Mouse (Mus musculus): ENCODE results near the gene Nfib. TPM values are rescaled to one million over a fixed set of nuclear protein-coding genes. Genes with fewer than 3 reads are reported as not detected.

The Nfib gene
- total and polyA plus RNA-seq, 3 experiments, result 0.16 TPM; not detected in 2

DNA sequence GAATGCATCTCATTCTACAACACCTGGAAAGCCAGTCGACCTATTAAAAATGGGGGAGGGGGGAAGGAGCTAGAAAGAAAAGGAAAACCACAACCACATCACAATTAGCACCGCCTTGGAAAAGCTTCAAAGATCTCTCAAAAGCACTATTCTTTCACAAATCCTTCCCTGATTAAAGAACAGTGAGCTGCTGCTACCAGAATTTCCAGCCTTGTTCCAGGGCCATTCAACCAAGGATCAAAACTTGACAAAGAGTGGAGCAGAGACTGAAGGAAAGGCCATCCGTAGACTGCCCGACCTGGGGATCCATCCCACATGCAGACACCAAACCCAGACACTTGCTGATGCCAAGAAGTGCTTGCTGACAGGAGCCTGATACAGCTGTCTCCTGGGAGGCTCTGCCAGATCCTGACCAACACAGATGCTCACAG is 345.5 kb downstream of the Nfib start:
- peaks cover 15% of the 10 kb centered on the region; the same call in 1 of the 2 replicates for H3K9me3 ChIP-seq (replicated peaks)
- H3K27me3 ChIP-seq (ENCODE audit: insufficient read depth, low read length), result no peaks in the 10 kb centered on the region
- H3K36me3 ChIP-seq (replicated peaks), result no peaks in the 10 kb centered on the region
- no peak for TF ChIP-seq GATA1 (IDR thresholded peaks at IDR 0.05; ENCODE audit: borderline replicate concordance, low read length)
- no peak for TF ChIP-seq CTCF (IDR thresholded peaks at IDR 0.05; ENCODE audit: low read depth, low read length)
- no peak for TF ChIP-seq POLR2AphosphoS5 (IDR thresholded peaks at IDR 0.05; ENCODE audit: insufficient replicate concordance, low read depth, low read length)
- no peak for TF ChIP-seq TAL1 (conservative IDR thresholded peaks at IDR 0.05; ENCODE audit: low read depth, low read length)
- no peak for TF ChIP-seq GATA2 (IDR thresholded peaks at IDR 0.05; ENCODE audit: borderline replicate concordance, low read depth, low read length)
- DNase-seq (ENCODE audit: low spot score) (no peak), ATAC-seq (ENCODE audit: extremely low read depth, insufficient number of reproducible peaks, low FRiP score, poor library complexity, severe bottlenecking) (no peak)
- no peaks in the 10 kb centered on the region for H3K4me1 ChIP-seq (ENCODE audit: insufficient read depth, low read depth, low read length)
- no peak overlapping the region for H3K4me3 ChIP-seq (ENCODE audit: low read depth, low read length)

DNA sequence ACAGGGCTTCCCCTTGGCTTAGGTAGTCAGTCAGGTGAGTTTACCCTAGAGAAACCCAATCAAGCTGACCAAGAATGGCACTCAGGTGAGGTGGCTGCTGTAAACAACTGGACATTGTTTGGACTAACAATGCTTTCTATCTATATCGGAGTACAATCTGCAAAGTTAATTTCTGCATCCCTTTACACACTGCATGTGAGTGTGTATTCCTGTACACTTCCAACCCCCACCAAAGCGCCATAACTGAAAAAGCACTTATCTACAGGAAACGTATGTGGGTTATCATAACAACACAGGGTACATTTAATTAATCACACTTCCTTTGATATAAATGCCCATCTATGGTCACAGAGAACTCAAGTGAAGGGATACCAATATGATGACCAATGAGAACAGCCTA is 346.4 kb downstream of the Nfib start:
- TF ChIP-seq GATA2 (IDR thresholded peaks at IDR 0.05; ENCODE audit: borderline replicate concordance, low read depth, low read length) (no peak), TAL1 (conservative IDR thresholded peaks at IDR 0.05; ENCODE audit: low read depth, low read length) (no peak), CTCF (IDR thresholded peaks at IDR 0.05; ENCODE audit: low read depth, low read length) (no peak), POLR2AphosphoS5 (IDR thresholded peaks at IDR 0.05; ENCODE audit: insufficient replicate concordance, low read depth, low read length) (no peak)
- H3K36me3 ChIP-seq (replicated peaks), result no peaks in the 10 kb centered on the region
- no peak for ATAC-seq (ENCODE audit: extremely low read depth, insufficient number of reproducible peaks, low FRiP score, poor library complexity, severe bottlenecking)

DNA sequence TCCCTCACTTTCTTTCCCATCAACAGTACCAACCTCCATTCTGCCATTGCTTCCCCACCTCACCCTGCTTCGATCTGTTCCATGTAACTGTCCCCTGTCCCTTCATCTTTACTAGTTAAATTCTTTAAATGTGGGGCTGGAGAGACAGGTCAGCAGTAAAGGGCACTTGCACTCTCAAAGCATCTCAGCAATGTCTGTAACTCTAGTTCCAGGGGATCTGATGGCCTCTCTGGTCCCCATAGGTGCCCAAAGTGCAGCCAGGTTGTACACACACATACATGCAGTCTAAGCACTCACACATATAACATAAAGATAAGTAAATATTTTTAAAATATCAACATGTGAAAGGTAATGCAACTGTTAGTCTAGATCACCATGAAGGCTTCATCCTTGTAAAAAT is 356.5 kb downstream of the Nfib start:
- ATAC-seq (ENCODE audit: extremely low read depth, insufficient number of reproducible peaks, low FRiP score, poor library complexity, severe bottlenecking) (no peak), DNase-seq (ENCODE audit: low spot score) (no peak)
- Histone ChIP-seq H3K4me1 (ENCODE audit: insufficient read depth, low read depth, low read length) (no peaks in the 10 kb centered on the region), H3K4me3 (ENCODE audit: low read depth, low read length) (no peak overlapping the region), H3K27me3 (ENCODE audit: insufficient read depth, low read length) (no peaks in the 10 kb centered on the region), H3K36me3 (replicated peaks) (no peaks in the 10 kb centered on the region), H3K9me3 (replicated peaks) (peaks cover 15% of the 10 kb centered on the region; the same call in 1 of the 2 replicates)
- TF ChIP-seq CTCF (IDR thresholded peaks at IDR 0.05; ENCODE audit: low read depth, low read length), result no peak
- no peak for TF ChIP-seq POLR2AphosphoS5 (IDR thresholded peaks at IDR 0.05; ENCODE audit: insufficient replicate concordance, low read depth, low read length)
- TF ChIP-seq TAL1 (conservative IDR thresholded peaks at IDR 0.05; ENCODE audit: low read depth, low read length), result no peak
- no peak for TF ChIP-seq GATA2 (IDR thresholded peaks at IDR 0.05; ENCODE audit: borderline replicate concordance, low read depth, low read length)
- no peak for TF ChIP-seq GATA1 (IDR thresholded peaks at IDR 0.05; ENCODE audit: borderline replicate concordance, low read length)

More for the DNA sequence above, 346.4 kb downstream of the Nfib start:
- Histone ChIP-seq H3K4me3 (ENCODE audit: low read depth, low read length) (no peak overlapping the region), H3K27me3 (ENCODE audit: insufficient read depth, low read length) (no peaks in the 10 kb centered on the region), H3K9me3 (replicated peaks) (peaks cover 13% of the 10 kb centered on the region; the same call in 1 of the 2 replicates), H3K4me1 (ENCODE audit: insufficient read depth, low read depth, low read length) (no peaks in the 10 kb centered on the region)
- no peak for DNase-seq (ENCODE audit: low spot score)

DNA sequence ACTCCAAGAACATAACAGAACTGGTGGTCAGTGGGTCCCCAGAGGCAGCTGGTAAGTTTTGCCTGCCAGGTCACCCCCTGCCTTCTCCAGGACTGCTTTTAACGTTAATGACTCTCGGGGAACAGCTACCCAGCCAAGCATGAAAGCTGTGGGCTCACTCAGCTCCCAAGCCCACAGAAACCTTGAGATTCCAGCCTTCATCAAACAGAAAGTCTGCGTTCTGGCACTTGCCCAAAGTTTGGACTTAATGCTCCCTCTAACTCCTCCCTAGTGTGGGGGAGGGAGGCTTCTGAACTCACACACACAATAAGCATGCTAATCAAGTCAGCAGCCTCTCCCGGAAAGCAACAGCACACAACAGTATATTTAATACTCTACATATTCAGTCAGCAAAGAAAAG is 360.8 kb downstream of the Nfib start:
- TF ChIP-seq POLR2AphosphoS5 (IDR thresholded peaks at IDR 0.05; ENCODE audit: insufficient replicate concordance, low read depth, low read length), result no peak
- no peak for TF ChIP-seq GATA1 (IDR thresholded peaks at IDR 0.05; ENCODE audit: borderline replicate concordance, low read length)
- TF ChIP-seq CTCF (IDR thresholded peaks at IDR 0.05; ENCODE audit: low read depth, low read length), result no peak
- TF ChIP-seq TAL1 (conservative IDR thresholded peaks at IDR 0.05; ENCODE audit: low read depth, low read length), result no peak
- no peak for TF ChIP-seq GATA2 (IDR thresholded peaks at IDR 0.05; ENCODE audit: borderline replicate concordance, low read depth, low read length)
- no peaks in the 10 kb centered on the region for H3K4me1 ChIP-seq (ENCODE audit: insufficient read depth, low read depth, low read length)
- H3K27me3 ChIP-seq (ENCODE audit: insufficient read depth, low read length), result no peaks in the 10 kb centered on the region
- no peak for DNase-seq (ENCODE audit: low spot score)
- no peak for ATAC-seq (ENCODE audit: extremely low read depth, insufficient number of reproducible peaks, low FRiP score, poor library complexity, severe bottlenecking)
- no peaks in the 10 kb centered on the region for H3K36me3 ChIP-seq (replicated peaks)
- H3K9me3 ChIP-seq (replicated peaks), result peaks cover 17% of the 10 kb centered on the region
- no peak overlapping the region for H3K4me3 ChIP-seq (ENCODE audit: low read depth, low read length)

DNA sequence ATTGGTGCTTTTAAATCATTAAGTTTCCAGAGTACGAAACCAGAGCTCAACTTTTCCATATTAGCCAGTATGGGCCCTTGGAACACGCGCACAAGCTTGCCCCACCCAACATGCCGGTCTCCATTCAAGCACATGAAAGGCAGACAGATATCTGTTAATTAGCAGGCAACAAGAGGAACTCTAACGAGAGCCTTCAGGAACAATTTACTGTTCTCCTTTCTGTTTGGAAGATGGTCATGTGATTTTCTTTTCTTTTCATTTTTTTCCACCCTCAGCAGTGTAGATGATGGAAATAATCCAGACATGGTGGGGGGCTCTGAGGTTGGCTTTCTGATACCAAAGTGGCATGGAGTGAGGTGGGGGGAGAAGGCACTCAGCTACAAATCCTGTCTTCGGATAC is 361.3 kb downstream of the Nfib start:
- DNase-seq (ENCODE audit: low spot score), result no peak
- ATAC-seq (ENCODE audit: extremely low read depth, insufficient number of reproducible peaks, low FRiP score, poor library complexity, severe bottlenecking), result no peak
- H3K4me1 ChIP-seq (ENCODE audit: insufficient read depth, low read depth, low read length), result no peaks in the 10 kb centered on the region
- no peaks in the 10 kb centered on the region for H3K27me3 ChIP-seq (ENCODE audit: insufficient read depth, low read length)
- no peaks in the 10 kb centered on the region for H3K36me3 ChIP-seq (replicated peaks)
- TF ChIP-seq POLR2AphosphoS5 (IDR thresholded peaks at IDR 0.05; ENCODE audit: insufficient replicate concordance, low read depth, low read length), result no peak
- no peak for TF ChIP-seq GATA1 (IDR thresholded peaks at IDR 0.05; ENCODE audit: borderline replicate concordance, low read length)
- TF ChIP-seq CTCF (IDR thresholded peaks at IDR 0.05; ENCODE audit: low read depth, low read length), result no peak
- no peak for TF ChIP-seq GATA2 (IDR thresholded peaks at IDR 0.05; ENCODE audit: borderline replicate concordance, low read depth, low read length)
- no peak for TF ChIP-seq TAL1 (conservative IDR thresholded peaks at IDR 0.05; ENCODE audit: low read depth, low read length)
- no peak overlapping the region for H3K4me3 ChIP-seq (ENCODE audit: low read depth, low read length)
- H3K9me3 ChIP-seq (replicated peaks), result peaks cover 17% of the 10 kb centered on the region

DNA sequence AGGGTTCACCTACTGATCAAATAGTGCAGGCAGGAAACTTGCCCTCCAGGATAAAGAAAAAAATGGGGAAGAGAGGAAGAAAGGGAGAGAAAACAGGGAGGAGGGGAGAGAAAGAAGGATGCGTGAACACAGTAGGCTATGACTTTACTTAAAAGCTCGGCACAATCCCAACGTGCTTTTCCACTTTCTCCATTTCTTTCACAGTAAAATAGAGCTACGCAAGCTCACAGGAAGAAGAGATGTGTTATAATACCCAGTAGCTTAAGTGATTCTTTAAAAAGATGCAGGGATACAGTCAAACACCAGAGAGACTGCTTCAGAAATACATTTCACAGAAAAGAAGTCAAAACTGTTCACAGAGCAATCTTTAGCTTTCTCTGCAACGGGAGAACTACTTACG is 366.6 kb downstream of the Nfib start:
- DNase-seq (ENCODE audit: low spot score), result no peak
- H3K9me3 ChIP-seq (replicated peaks), result peaks cover 6% of the 10 kb centered on the region; the same call in 1 of the 2 replicates
- H3K27me3 ChIP-seq (ENCODE audit: insufficient read depth, low read length), result no peaks in the 10 kb centered on the region
- no peaks in the 10 kb centered on the region for H3K36me3 ChIP-seq (replicated peaks)
- TF ChIP-seq TAL1 (conservative IDR thresholded peaks at IDR 0.05; ENCODE audit: low read depth, low read length), result no peak
- TF ChIP-seq CTCF (IDR thresholded peaks at IDR 0.05; ENCODE audit: low read depth, low read length), result no peak
- no peak for TF ChIP-seq GATA1 (IDR thresholded peaks at IDR 0.05; ENCODE audit: borderline replicate concordance, low read length)
- TF ChIP-seq GATA2 (IDR thresholded peaks at IDR 0.05; ENCODE audit: borderline replicate concordance, low read depth, low read length), result no peak
- TF ChIP-seq POLR2AphosphoS5 (IDR thresholded peaks at IDR 0.05; ENCODE audit: insufficient replicate concordance, low read depth, low read length), result no peak
- H3K4me1 ChIP-seq (ENCODE audit: insufficient read depth, low read depth, low read length), result no peaks in the 10 kb centered on the region
- ATAC-seq (ENCODE audit: extremely low read depth, insufficient number of reproducible peaks, low FRiP score, poor library complexity, severe bottlenecking), result no peak
- H3K4me3 ChIP-seq (ENCODE audit: low read depth, low read length), result no peak overlapping the region

Measured in G1E (cell line).